Mouse (Mus musculus) thymus, adult 18-20 months (tissue): Measurements from ENCODE around the gene Rabgef1.
"Not testable (repeated sequence)": the region's sequence is repeated elsewhere in the genome, so short reads cannot be mapped to it uniquely, and the experiment has no call there.

Source experiments
- DNase-seq, 2 experiments: peaks; one replicate each; pipeline ENCODE4 v3.0.0; 2022; ENCODE audit warnings: mixed read lengths in 2 of 2

Gene Rabgef1

DNA sequence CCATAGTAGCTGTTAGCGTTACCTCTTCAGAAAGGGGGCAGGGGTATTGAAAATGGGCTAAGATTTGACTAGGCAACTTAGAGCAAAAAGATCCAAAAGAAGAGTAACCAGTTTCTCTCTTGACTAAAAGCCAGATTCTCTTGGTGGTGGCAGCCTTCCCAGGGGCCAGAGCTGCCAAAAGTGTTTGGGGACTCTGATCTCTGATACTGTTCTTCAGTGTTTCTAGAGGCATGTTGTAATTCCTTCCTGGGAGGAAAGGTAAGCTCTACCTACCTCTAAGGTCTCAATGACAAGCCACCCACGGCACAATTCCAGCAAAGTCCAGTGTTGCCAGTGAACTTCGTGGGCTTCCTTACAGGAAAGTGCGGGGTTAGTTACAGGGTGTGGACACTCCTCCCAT, 45.8 kb downstream of the Rabgef1 start:
- DNase-seq, result no peak

DNA sequence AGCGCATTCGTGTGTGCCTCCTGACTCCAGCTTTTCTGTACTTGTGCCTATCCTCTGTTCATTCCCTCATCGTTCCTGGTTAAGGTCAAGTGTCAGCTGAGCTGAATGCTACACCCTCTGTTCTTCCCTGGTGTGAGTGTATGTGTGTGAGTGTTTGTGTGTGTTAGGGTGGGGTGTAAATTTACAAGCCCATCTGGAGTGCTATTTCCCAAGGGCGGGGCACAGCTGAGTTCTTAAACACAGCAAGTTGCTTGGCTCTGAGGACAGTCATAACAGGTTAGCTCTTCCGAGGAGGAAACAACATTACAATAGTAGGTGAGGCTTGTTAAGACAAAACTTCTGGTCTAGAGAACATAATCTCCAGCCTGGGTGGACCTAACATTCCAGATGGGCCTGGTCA, 46.7 kb downstream of the Rabgef1 start:
- DNase-seq, result no peak

DNA sequence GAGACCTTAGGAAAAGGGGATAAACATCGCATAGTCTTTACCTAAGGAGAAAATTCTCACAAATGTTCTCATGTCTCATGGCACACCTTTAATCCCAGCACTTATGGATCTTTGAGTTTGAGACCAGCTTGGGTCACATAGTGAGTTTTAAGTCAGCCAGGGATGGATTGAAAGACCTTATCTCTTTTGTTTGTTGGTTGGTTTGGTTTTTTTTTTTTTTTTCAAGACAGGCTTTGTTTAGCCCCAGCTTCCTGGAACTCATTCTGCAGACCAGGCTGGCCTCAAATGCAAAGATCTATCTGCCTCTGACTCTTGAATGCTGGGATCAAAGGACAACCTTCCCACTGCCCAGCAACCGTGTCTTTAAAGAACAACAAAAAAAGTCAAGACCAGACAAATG, 49.7 kb downstream of the Rabgef1 start:
- no peak for DNase-seq

DNA sequence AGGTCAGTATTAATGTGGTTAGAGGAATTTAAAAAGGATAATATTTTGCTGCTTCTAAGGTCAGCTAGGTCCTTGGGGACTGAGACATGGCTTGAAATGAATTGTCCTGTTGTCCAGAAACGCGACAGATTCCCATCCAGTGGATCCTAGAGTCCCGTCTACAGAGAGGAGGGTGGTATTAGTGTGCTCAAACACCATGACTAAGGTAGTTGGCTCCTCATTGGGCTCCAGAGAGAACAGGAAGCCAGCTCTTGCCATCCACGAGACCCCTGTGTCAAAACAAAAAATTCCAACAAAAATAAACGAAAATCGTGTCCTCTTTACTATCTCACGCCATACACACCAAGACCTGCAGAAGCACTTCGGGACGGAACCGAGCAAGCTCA, 50.2 kb downstream of the Rabgef1 start:
- no peak for DNase-seq

DNA sequence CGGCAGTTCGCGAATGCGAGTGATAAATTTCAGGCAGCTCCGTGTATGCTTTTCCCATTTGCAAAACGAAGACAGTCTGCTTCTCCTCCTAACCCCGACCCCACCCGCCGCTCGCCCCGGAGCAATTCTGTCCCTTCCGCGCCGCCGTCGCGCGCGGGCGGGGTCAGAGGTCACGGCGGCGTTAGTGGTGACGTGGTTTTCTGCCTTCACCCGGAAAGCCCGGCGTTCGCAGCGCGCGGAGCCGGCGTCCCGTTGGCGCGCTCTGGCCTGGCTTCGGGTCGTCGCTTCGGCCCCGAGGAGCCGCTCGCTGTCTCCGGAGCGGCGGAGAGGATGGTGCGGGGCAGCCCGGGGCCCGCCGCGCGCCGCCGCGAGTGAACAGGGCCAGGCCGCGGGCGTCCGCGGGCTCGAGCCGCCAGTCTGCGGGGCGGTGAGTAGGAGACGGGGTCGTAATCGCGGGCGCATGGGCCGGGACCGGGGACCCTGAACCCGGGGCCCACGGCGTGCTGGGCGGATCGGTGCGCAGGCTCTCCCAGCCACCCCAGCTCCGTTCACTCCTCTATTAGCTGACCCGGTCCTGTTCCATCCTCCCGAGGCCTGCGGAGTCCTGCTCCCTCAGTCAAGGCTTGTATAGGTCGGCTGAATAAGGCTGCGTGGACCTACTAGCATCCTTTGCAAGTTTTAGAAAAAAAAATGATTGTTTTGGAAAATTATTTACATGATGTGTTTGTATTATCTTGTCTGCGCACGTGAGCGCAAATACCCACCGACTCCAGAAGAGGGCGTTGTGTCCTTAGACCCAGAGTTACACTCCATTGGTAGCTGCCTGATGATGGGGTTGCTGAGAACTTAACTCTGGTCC, 50.8 kb downstream of the Rabgef1 start:
- peak; percentile 90 to 92 for DNase-seq

DNA sequence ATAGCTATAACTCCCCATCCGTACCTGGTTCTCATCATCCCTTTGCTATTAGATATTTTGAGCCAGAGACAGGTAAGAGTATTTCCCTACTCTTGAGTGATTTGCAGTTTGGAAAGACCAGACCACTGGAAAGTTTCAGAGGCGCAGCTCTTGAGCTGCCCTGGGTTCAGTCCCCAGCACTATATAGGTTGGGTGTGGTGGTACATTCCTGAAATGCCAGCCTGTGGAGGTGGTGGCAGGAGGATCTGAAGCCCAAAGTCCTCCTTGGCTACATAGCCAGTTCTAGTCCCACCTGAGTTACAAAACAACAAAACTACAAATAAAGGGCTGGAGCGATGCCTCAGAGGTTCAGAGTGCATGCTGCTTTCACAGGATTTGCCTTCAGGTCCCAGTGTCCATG, 55.2 kb downstream of the Rabgef1 start:
- no peak for DNase-seq

DNA sequence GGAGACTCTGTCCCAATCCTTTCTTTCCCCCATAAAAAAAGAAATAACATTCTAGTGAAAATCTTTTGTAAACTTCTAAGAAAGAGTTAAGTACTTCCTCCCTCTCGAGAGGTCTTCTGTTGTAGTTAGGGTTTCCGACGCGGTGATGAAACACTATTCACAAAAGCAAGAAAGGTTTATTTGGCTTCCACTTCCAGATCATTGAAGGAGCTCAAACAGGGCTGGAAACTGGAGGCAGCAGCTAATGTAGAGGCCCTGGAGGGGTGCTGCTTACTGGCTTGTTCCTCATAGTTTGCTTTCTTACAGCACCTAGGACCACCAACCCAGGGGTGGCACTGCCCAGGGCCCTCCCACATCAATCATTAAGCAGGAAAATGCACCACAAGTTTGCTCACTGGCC, 56.5 kb downstream of the Rabgef1 start:
- no peak for DNase-seq

DNA sequence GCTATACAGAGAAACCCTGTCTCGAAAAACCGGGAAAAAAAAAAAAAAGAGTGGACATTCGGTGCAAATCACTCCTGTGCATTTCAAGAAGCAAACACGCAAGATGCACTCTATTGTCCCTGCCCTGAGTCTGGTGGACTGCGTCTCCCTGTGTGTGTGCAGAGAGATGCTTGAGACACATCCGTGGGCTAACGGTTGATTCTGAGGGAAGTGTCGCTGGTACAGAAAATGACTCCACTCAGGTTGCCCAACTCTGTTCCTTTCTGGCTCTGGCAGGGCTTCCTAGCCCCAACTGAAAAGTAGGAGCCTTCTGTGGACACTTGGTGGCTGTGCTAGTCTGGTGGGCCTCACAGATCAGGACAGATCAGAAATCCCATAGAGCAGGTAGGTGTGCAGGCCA, 64.7 kb downstream of the Rabgef1 start:
- no peak for DNase-seq

DNA sequence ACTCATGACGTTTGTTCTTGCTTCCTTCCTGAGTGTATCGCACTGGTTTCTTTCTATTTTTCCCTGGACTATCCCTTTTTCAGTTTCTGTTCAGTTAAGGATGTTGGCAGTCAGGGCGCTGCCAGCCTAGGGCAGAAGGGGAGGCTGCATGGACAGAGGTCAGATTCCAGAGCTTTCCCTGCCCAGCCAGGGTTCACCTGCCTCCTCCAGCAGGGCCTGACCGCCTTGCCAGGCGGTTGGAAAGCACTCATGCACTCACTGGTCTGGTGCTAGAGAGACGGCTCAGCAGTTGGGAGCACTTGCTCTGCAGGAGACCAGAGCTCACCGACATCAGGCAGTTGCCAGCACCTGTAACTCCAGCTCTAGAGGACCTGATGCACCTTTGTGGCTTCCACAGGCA, 67.6 kb downstream of the Rabgef1 start:
- DNase-seq, result no peak

DNA sequence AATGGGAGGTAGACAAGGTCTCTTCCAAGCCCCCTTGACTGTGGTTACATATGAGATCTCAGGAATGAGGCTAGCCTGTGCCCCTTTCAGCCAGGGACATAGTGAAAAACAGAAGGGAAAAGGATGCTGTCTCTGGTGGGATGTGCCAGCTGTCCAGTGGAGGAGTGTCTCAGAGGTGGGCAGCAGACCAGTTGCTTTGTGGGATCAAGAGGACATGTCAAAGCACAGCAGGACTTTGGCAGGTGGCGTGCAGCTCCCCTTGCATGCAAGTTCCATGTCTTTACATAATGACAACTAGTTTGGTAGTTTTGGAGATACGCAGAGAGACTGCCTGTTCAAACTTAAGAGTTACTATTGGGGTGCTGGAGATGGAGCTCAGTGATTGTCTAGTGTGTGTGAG, 68.3 kb downstream of the Rabgef1 start:
- DNase-seq, result no peak

DNA sequence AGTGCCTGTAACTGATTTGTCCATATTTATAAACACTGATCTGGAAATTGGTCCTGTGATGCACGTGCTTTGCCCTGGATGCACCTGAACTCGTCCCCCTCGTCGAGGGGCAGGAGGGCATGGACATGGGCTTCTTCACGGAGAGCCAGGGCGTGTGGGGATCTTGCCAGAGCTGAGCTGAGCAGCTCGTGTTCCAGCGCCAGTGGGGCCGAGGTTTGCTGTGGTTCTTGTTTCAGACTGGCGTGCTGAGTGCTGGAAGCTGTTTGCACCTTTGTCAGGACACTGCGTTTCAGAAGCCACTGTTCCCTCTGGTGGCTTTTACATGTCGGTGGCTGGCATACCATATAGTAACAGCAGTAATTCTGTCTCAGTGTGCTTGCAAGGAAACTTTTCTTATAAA, 69.8 kb downstream of the Rabgef1 start:
- no peak for DNase-seq

DNA sequence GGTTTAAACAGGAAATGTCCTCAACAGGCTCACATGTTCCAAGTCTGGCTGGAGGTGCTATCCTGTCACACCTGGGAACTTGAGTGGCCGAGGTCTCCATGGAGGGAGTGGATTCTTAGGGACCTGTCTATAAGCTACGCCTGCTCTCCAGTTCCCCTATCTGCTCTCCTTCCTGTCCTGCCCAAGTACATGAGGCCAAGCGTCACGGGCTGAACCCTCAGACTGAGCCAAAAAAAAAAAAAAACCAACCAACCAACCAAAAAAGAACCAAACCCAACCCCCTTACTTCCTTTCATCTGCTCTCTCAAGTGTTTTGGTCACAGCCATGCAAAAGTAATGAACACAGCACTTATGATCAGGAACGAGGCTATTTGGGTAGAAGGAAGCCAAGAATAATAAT, 76.2 kb downstream of the Rabgef1 start:
- DNase-seq, result no peak

DNA sequence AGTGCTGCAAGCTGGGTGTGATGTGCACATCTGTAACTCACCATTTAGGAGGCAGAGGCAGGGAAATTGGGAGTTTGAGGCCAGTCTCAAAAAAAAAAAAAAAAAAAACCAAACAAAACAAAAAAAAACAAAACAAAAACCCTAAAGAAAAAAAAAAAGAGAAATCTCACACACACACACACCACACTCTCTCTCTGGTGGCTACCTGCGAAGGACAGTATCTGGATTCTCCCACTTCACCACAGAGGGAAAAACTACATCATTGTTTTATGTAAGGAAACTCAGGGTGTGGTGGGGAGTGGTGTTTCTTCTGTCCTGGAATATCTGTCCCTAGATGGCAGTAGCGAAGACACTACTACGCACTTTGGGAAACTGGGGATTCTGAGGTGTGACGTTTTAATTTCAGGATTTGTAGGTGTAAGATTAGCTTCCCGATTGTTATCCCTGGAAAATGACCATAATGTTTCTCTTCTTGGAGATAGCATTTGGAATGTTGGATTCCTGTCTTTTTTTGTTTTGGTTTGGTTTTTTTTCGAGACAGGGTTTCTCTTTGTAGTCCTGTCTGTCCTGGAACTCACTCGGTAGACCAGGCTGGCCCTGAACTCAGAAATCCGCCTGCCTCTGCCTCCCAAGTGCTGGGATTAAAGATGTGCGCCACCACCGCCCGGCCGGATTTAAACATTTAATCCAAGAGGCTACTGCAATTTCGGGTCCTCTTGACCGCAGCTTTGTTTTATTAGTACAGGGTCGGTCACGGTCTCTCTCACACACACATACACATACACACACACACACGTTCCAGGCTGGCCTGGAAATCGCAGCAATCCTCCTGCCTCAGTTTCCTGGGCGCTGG, 82.8 kb downstream of the Rabgef1 start:
- DNase-seq, result peak in 1 of 2 experiments; percentile 8

DNA sequence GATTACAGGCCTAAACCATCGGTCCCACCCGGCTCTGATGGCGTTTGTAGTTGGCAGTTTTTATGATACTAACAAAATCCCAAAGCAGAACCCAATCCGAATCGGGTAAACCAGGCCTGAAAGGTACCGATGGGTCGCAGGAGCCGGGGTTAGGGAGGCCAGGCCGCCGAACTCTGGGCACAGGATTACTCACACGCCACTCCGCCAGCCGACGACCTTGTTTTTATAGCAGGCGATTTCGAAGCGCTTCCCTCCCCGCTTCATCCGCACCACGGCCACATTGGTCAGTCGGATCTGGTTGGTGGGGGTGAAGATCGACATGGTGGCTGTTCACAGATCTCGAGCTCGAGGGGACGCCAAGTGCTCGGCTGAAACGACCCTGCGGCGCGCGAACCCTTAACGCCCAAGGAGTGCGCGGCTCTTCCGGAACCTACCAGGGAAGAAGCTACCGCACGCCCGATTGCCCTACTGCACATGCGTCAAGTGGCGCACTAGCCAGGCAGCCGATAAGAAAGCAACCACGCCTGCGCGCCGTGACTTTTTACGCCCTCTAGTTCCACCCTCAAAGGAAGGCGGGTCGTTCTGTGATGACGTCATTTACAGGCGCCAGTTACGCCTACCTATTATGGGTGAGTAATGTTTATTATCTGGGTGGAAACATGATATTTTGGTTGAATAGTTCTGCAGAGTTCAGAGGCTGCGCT, 83.6 kb downstream of the Rabgef1 start, which contains the start of the genes Sbds and Tyw1:
TSS of gene Sbds (minus strand) at position 514 of the 704 bp plus-strand sequence.
TSS of gene Tyw1 (plus strand) at position 603 of the 704 bp plus-strand sequence.
- DNase-seq, result peak; percentile 97

DNA sequence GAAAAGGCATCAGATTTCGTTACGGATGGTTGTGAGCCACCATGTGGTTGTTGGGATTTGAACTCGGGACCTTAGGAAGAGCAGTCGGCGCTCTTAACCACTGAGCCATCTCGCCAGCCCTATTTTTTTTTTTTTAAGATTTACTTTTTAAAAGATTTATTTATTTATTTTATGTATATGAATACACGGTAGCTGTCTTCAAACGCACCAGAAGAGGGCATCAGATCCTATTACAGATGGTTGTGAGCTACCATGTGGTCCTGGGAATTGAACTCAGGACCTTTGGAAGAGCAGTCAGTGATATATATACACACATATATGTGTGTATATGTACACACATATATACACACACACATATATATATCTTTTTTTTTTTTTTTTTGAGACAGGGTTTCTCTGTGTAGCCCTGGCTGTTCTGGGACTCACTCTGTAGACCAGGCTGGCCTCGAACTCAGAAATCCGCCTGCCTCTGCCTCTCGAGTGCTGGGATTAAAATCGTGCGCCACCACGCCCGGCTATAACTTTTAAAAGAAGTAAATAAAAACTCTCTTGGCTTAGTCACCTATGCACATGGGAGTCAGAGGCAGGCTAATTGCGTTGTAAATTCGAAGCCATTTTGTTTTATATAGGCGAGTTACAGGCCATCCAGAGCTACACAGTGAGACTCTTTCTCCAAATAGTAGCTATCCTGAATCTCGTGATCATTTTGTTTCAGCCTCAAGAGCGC, 84.4 kb downstream of the Rabgef1 start:
- DNase-seq, result not testable (repeated sequence)

DNA sequence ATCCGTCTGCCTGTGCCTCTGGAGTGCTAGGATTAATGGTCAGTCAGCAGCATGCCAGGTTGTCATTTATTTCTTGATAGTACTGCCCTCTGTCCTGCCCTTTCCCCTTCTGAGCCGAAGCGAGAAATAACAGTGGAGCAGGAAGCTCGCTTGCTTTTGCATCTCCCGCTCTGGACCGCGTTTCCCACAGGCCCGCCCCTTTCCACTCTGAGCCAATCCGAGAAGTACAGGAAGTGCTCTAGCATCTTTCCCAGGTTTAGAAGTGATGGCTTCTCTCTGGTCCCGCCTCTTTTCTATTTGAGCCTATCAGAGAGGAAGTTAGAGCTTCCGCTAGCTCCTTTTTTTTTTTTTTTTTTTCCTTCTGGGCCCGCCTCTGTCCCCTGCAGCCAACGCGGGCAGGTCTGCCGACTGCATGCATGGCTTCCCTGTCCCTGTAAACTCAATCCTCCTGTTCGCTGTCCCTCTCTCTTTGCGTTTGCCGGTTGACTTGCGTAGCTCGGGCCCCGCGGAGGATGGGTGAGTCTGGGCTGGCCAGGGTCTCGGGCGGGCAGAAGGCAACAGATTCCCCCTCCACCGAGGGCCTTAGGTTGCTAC, 85.2 kb downstream of the Rabgef1 start:
- peak; percentile 88 to 95 for DNase-seq

DNA sequence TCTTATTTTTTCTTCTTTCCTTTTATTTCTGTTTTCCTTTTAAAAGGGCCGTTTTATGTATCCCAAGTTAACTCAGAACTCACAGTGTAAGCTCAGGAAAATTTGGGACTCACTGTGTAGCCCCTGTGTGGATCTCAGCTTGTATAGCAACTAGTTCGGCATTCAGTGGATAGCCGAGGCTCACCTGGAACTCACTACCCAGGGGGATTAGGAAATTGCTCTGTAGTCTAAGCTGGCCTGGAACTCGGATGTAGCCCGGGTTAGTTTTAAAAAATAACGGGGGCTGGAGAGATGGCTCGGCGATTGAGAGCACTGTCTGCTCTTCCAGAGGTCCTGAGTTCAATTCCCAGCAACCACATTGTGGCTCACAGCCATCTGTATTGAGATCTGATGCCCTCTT, 85.7 kb downstream of the Rabgef1 start:
- no peak for DNase-seq

DNA sequence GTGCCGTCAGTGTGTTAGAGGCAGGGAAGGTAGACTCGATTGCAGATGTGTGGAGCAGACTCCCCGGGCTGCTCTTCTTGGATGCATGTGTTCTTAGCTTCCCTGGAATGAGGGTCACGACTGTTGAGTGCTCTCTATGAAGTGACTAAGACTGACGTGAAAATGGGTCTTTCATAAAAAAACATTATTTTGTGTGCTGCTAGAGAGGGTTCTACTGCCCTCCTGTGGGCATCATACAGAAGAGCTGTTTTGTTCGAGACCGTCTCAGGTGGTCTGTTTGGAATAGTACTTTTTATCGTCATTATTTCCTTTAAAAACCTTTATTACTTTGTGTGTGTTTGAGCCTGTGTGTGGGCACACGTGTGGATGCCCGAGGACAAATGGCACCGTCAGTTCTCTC, 91.9 kb downstream of the Rabgef1 start:
- DNase-seq, result no peak
